Mouse (Mus musculus): Measurements from ENCODE around the gene Gm4792.

Gm4792 gene

GRCm38 (mm10) chr10:94298471-94298870 is at the start of gene Gm4792:
Gene Gm4792, minus strand, starts transcription at chr10:94298703.
- DNase-seq: no peak

- DNase-seq: peak; percentile 55
Measured at GRCm38 (mm10) chr10:94347959-94348358, 49.5 kb upstream of the Gm4792 start.

GRCm38 (mm10) chr10:94347296-94347695 is 48.8 kb upstream of the Gm4792 start:
- DNase-seq: peak; percentile 61

DNA sequence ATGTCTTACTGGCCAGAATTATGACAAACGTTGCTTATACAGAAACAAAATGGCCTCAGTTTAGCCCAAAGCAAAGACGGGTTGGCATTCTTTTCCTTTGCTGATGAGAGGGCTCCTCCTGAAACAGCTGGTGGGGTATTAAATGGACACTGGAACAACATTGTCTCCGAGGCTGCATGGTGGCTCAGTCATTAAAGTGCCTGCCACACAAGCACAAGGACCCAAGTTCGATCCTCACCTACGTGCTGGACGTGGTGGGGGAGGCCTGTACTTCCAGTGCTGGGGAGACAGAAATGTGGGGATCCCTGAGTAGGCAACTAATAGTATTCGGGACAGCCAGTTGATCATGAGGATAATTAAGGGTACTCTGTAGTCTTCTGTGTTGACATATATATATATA is 48.1 kb upstream of the Gm4792 start:
- peak; percentile 74 for DNase-seq

- DNase-seq: peak; percentile 36
Measured at GRCm38 (mm10) chr10:94345509-94346252, 47.2 kb upstream of the Gm4792 start.

DNA sequence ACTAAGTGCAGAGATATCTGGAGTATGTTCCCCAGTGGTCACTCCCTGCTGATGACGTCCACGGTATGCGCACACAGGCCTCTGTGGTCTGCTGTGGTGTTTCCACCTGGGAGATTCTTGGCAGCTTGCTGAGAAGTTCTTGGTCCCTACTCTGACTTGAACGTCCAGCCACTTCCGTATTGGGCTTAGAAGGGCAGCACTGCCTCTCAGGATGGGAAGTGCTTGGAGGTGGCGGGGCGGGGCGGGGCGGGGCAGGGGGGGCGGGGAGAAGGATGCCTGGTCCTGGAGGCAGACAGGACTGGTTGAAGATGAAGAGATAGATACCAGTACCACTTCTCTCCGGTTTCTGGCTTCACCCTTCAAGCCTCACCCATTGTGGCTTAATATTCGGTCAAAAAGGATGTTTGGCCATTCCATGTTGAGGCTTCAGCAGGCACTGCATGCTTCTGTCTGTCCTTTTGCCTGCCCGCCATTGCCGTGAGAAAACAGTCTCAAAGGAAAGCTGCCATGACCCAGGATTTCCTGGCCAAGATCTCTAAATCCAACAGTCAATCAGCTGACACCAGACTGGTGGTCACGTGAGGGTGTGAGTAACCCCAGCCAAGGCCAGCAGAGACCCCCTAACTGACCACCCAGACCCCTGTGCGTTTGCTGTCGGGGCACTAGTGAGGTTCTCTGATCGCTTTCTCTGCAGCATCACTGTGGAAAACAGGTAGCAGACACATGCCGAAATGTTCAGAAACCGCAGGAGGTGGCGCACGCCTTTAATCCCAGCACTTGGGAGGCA is 46.3 kb upstream of the Gm4792 start:
- peak; percentile 77 for DNase-seq

- peak; percentile 51 for DNase-seq
Measured at GRCm38 (mm10) chr10:94343581-94343980, 45.1 kb upstream of the Gm4792 start.

GRCm38 (mm10) chr10:94342256-94342655 is 43.8 kb upstream of the Gm4792 start:
- DNase-seq: peak; percentile 74

DNA sequence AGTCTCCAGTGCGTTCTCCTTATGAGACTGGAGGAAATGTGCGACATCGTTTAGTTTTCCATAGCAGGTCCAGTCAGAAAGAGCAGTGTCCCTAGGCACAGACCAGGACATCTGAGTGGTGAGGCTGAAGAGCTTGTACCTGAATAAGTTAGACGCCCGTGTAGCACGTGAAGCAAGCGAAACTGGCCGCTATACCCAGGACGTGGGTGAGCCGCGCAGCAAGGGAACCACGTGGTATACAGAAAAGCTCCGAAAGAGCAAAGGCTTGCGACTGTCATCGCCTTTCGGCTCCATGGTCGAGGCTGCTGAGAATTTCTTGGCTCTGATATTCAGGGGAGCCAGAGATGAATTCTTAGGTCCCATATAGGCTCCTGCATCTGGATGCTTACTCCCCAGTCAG is 43.0 kb upstream of the Gm4792 start:
- DNase-seq: peak; percentile 76

- peak; percentile 58 for DNase-seq
Measured at GRCm38 (mm10) chr10:94336071-94336470, 37.6 kb upstream of the Gm4792 start.

DNA sequence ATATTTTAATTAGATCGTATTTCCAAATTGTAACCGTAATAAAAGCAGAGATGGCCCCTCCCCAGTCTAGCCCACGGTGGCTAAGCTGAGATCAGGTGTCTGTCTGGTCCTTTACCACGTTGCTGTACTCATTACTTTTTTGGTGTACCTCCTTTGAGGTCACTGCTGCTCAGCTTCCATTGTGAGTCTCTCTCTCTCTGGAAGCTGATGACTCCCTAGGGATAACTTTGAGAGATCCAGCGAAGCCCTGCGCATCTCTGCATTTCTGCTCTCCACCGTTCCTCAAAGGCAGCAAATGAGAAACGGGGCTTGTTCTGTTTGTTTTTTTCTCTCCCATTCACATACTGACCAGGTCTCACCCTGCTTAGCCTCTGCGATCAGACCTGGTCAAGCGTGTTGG is 36.5 kb upstream of the Gm4792 start:
- DNase-seq: peak; percentile 64

DNA sequence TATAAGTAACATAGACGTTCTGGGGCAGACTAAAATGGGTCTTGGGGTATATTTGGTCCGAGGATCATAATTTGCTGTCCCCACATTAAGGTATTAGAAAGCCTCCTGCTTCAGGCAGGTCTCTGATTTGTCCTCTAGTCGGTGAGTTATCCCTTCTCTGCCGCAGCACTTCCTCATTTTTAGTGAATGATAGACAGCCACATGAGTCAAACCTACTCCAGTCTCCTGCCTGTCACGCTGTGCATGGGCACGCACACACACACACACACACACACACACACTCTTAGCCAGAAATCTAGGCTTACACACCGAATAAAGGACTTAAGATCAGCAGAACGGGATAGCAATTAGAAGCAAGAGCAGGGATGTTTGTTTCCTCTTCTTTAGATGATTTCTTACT is 34.8 kb upstream of the Gm4792 start:
- DNase-seq: peak; percentile 83

- DNase-seq: peak; percentile 29
Measured at GRCm38 (mm10) chr10:94332358-94333137, 34.0 kb upstream of the Gm4792 start.

DNA sequence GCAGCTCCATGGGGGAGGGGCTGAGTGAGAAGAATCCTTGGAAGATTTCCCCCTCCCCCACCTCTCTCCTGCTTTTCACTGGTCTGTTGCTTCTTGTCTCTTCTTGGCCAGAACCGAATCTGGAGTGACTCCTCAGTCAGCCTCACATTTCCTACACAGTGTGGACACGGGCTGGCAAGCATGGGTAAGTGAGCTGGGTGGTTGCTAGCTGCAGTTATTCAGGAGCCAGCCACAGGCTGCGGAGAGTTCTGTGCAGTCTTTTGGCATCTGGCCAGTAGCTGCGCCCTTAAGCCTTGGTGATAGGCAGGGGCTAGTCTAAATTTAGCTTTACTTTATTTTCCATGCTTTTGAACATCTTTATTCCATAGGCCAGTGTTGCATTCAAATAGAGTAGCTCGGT is 31.5 kb upstream of the Gm4792 start:
- peak; percentile 80 for DNase-seq

- DNase-seq: peak; percentile 48
Measured at GRCm38 (mm10) chr10:94318574-94318973, 20.1 kb upstream of the Gm4792 start.

- peak; percentile 53 for DNase-seq
Measured at GRCm38 (mm10) chr10:94313146-94313545, 14.6 kb upstream of the Gm4792 start.

DNA sequence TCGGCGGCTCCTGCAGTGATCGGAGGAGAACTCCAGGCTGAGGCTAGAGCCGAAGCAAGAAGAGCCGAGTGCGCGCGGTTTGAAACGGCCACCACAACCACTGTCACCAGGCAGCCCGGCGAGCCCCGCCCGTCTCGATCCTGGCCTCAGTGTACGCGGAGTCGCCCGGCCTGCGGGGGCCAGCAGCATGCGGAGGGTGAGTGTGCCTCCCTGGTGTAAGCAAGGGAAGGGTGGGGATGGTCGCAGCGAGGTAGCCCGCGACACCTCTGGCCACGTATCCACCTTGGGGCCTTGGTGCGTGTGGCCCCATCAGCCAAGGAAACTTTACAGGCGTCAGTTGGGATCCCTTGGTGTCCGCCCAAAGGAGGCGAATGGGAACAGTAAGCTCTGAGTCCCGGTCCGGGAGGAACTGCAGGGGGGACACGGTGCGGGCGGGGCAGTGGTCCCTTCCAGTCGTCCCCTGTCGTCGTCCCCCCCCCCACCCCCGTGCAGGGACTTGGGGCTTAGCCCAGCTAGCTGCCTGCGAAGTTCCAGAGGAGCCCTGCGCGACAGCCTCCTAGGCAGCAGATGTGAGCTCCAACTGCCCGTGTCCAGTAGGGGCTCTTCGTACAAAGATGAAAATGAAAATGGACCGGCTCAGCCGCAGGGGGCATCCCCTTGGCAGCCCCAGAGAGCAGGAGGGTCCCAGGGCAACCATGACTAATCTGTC is 13.7 kb upstream of the Gm4792 start:
- peak; percentile 92 for DNase-seq

- peak; percentile 85 for DNase-seq
Measured at GRCm38 (mm10) chr10:94311511-94312006, 13.1 kb upstream of the Gm4792 start, which contains the start of gene Tmcc3. Gene Tmcc3, plus strand, starts transcription at chr10:94311949.

GRCm38 (mm10) chr10:94310499-94311267 is 12.2 kb upstream of the Gm4792 start:
- DNase-seq: peak; percentile 29

DNA sequence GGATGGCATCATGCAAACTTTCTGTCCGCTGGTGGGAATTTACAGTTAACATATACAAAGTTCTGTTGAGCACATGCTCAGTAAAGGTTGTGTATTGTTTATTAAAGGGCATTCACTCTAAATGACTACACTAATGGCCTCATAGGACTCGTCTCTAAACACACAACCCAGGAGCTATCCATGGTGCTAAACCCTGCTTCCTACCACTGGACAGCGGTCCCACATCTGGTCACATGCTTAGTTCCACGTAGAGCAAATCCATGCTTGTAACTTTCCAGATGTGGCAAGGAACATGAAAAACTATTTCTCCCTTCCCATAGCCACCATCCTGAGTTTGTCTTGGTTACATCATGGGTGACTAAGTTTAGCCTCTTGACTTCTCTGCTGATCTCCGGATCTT is 7.0 kb upstream of the Gm4792 start:
- DNase-seq: no peak

DNA sequence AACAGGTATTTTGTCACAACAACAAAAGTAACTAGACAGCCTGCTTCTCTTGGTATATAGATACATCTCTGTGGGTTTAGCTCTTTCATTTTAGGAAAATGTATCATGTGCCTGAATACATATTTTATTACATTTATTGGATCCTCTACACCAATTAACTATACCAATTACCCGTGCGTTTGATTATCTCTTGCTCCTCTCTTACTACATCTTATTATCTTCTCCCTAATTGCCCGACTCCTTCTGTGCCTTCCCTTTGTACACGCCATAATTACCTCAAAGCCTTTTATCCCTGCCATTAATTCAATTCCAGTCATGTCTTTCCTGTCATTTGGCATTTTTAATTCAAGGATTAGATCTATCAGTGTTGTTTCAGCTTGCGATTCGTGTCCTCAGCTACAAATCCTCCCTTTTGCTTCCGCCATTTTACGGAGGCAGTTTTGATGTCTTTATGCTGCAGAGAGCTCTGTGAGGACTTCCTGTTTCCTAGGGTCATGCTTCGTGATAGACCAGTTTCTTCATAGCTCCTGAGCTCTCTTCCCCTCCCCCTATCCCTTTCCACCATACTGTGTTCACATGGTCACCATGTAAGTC is 5.7 kb upstream of the Gm4792 start:
- peak; percentile 22 for DNase-seq

Data from heart, adult 11 months (tissue).